Mouse (Mus musculus) adrenal gland, postnatal 0 days (tissue): Measurements from ENCODE around the gene Alox12b. TPM values are rescaled to one million over a fixed set of nuclear protein-coding genes. Genes with fewer than 3 reads are reported as not detected.

Experiments used
- polyA plus RNA-seq: library from polyadenylated mRNA; unstranded; fragments of >200 nt; fragmentation: Nextera tagmentation; extraction: Ambion mirVana; gene quantifications from 2 replicates; pipeline ENCODE4 v1.2.1, GENCODE M21; 2015

The Alox12b gene
- polyA plus RNA-seq: 0.77 TPM in 1 of 2 replicates, not detected in the other

DNA sequence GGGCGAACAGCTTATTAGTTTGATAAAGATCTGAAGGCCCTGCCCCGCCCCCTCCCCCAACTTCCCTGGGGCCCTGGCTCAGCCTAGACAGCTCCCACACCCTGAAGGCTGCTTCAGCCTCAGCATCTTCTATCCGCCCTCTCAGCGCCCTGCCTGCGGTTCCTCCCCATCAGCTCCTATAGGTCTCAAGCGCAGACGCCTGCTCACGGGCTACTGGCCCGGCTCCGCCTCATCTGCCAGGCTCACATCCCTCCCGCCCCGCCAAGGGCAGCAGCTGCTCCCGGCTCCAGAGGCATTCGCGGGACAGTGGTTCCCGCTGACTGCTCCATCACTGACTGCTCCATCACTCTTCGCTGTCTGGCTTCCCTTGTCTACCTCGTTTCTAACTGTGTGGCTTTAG is at the start of gene Alox12b:
Gene Alox12b, plus strand, starts transcription at position 190 of the 400 bp plus-strand sequence.

GRCm38 (mm10) chr11:69120221-69121000 is 36.4 kb upstream of the Alox12b start, which contains the start of gene Hes7:
Gene Hes7, plus strand, starts transcription at chr11:69120404.

GRCm38 (mm10) chr11:69122336-69122951 is 34.3 kb upstream of the Alox12b start, which contains the start of gene 9130213A22Rik:
Gene 9130213A22Rik, minus strand, starts transcription at chr11:69122589.

GRCm38 (mm10) chr11:69125852-69125918 is 31.1 kb upstream of the Alox12b start, which contains the start of gene Aloxe3:
Gene Aloxe3, plus strand, starts transcription at chr11:69125896.

GRCm38 (mm10) chr11:69197743-69198142 is 41.0 kb downstream of the Alox12b start, which contains the start of gene Alox8:
Gene Alox8, minus strand, starts transcription at chr11:69197843.

Other genes starting within 250 kb of the Alox12b start
- gene Odf4, start 229.9 kb upstream of the Alox12b start, polyA plus RNA-seq: 0.13 and 0.15 TPM in 2 replicates
- gene Arhgef15, start 199.5 kb upstream of the Alox12b start, polyA plus RNA-seq: 7.0 and 8.7 TPM in 2 replicates
- gene Slc25a35, start 188.9 kb upstream of the Alox12b start, polyA plus RNA-seq: 2.5 and 5.0 TPM in 2 replicates
- gene Rangrf, start 181.8 kb upstream of the Alox12b start, polyA plus RNA-seq: 24.9 and 32.6 TPM in 2 replicates
- 8.3 and 12.5 TPM in 2 replicates for gene Pfas, start 148.5 kb upstream of the Alox12b start, polyA plus RNA-seq
- gene Ctc1, start 141.1 kb upstream of the Alox12b start, polyA plus RNA-seq: 18.7 and 25.1 TPM in 2 replicates
- 23.5 and 29.1 TPM in 2 replicates for gene Aurkb, start 111.3 kb upstream of the Alox12b start, polyA plus RNA-seq
- gene Borcs6, start 97.3 kb upstream of the Alox12b start, polyA plus RNA-seq: 21.4 and 27.3 TPM in 2 replicates
- 58.1 and 62.5 TPM in 2 replicates for gene Tmem107, start 86.2 kb upstream of the Alox12b start, polyA plus RNA-seq
- 124 and 125 TPM in 2 replicates for gene Vamp2, start 68.5 kb upstream of the Alox12b start, polyA plus RNA-seq
- 17.0 and 26.6 TPM in 2 replicates for gene Per1, start 61.8 kb upstream of the Alox12b start, polyA plus RNA-seq
- gene Hes7, start 36.6 kb upstream of the Alox12b start, polyA plus RNA-seq: 0.35 and 0.50 TPM in 2 replicates
- gene 9130213A22Rik, start 34.4 kb upstream of the Alox12b start, polyA plus RNA-seq: 0.25 and 1.0 TPM in 2 replicates
- gene Aloxe3, start 31.1 kb upstream of the Alox12b start, polyA plus RNA-seq: 1.1 and 2.0 TPM in 2 replicates
- gene Alox8, start 40.9 kb downstream of the Alox12b start, polyA plus RNA-seq: 0.08 TPM in 1 of 2 replicates, not detected in the other
- 0.20 and 0.26 TPM in 2 replicates for gene Gucy2e, start 80.0 kb downstream of the Alox12b start, polyA plus RNA-seq
- 6.9 and 7.3 TPM in 2 replicates for gene Cntrob, start 166.8 kb downstream of the Alox12b start, polyA plus RNA-seq
- 156 and 165 TPM in 2 replicates for gene Trappc1, start 167.0 kb downstream of the Alox12b start, polyA plus RNA-seq
- 2.1 and 3.4 TPM in 2 replicates for gene Kcnab3, start 169.3 kb downstream of the Alox12b start, polyA plus RNA-seq
- gene Rnf227, start 183.5 kb downstream of the Alox12b start, polyA plus RNA-seq: 11.8 and 19.2 TPM in 2 replicates
- 20.4 and 27.7 TPM in 2 replicates for gene Chd3, start 212.4 kb downstream of the Alox12b start, polyA plus RNA-seq
- 338 and 498 TPM in 2 replicates for gene Naa38, start 238.5 kb downstream of the Alox12b start, polyA plus RNA-seq
- 16.4 and 21.0 TPM in 2 replicates for gene Cyb5d1, start 238.6 kb downstream of the Alox12b start, polyA plus RNA-seq
- 36.4 and 44.7 TPM in 2 replicates for gene Tmem88, start 241.2 kb downstream of the Alox12b start, polyA plus RNA-seq